Mouse (Mus musculus) kidney, postnatal 0 days (tissue): Measurements from ENCODE around the gene Arhgap24. TPM values are rescaled to one million over a fixed set of nuclear protein-coding genes. Genes with fewer than 3 reads are reported as not detected.

ENCODE experiments used
- ATAC-seq: fragments of 200-750 bp; cut with Nextera tagmentation; replicated peaks from 2 replicates; pipeline ENCODE4 v1.8.0; 2017; ENCODE audit warnings: low read depth, moderate number of reproducible peaks, moderate TSS enrichment, moderate library complexity; ENCODE audit not compliant: low FRiP score
- DNase-seq: peaks from one replicate; pipeline ENCODE4 v3.0.0-alpha.2; 2016; ENCODE audit warnings: low spot score
- H3K27ac ChIP-seq: fragments of 300-500 bp; sonication (generic); 2 replicates; pipeline ENCODE4 v1.5.1; 2014; ENCODE audit warnings: mild to moderate bottlenecking
- H3K27me3 ChIP-seq: fragments of 300-500 bp; sonication (generic); 2 replicates; pipeline ENCODE4 v1.6.1; 2014; ENCODE audit warnings: low read length, mixed read lengths; ENCODE audit not compliant: insufficient read depth
- H3K36me3 ChIP-seq: fragments of 300-500 bp; sonication (generic); 2 replicates; pipeline ENCODE4 v1.6.1; 2014; ENCODE audit warnings: low read length, mixed read lengths; ENCODE audit not compliant: insufficient read depth
- H3K4me1 ChIP-seq: fragments of 300-500 bp; sonication (generic); replicated peaks from 2 replicates; pipeline ENCODE4 v1.6.1; 2014; ENCODE audit warnings: antibody characterized with exemption, low read length, mixed read lengths; ENCODE audit not compliant: insufficient read depth
- H3K4me2 ChIP-seq: fragments of 300-500 bp; sonication (generic); 2 replicates; pipeline ENCODE4 v1.6.1; 2014; ENCODE audit warnings: mild to moderate bottlenecking, low read length, moderate library complexity, mixed read lengths
- H3K4me3 ChIP-seq: fragments of 300-500 bp; sonication (generic); replicated peaks from 2 replicates; pipeline ENCODE4 v1.5.1; 2014; ENCODE audit warnings: low read depth, low read length
- H3K9ac ChIP-seq: fragments of 300-500 bp; sonication (generic); 2 replicates; pipeline ENCODE4 v1.6.1; 2014; ENCODE audit warnings: low read depth, low read length
- H3K9me3 ChIP-seq: fragments of 300-500 bp; sonication (generic); replicated peaks from 2 replicates; pipeline ENCODE4 v1.6.1; 2016; ENCODE audit warnings: low read length, inconsistent platforms, mixed read lengths
- CTCF ChIP-seq: IDR thresholded peaks from 2 replicates; pipeline ENCODE4 v1.5.1; 2016; ENCODE audit warnings: antibody characterized with exemption, low read depth, mild to moderate bottlenecking, moderate library complexity
- WGBS: fragments of 180-500 bp; shearing (Covaris S2); extraction: QIAGEN DNeasy Blood & Tissue Kit; methylation state at CpG from one replicate; pipeline ENCODE4 v1.1.7; 2014; 5-methylcytosine and 5-hydroxymethylcytosine counted together
- polyA plus RNA-seq: library from polyadenylated mRNA; unstranded; fragments of >200 nt; fragmentation: Nextera tagmentation; extraction: Ambion mirVana; gene quantifications from 2 replicates; pipeline ENCODE4 v1.2.1, GENCODE M21; 2015

The Arhgap24 gene
- polyA plus RNA-seq, 1 experiment from 2014 or later: 99.9 TPM

- H3K9me3 ChIP-seq: no peaks in the 10 kb centered on the region
- TF ChIP-seq CTCF: no peak
- WGBS: 62% methylated on average over 2 of the region's 2 CpGs
- H3K27me3 ChIP-seq: no peaks in the 10 kb centered on the region
- H3K36me3 ChIP-seq: no peaks in the 10 kb centered on the region
- ATAC-seq (no peak), DNase-seq (no peak)
- H3K4me3 ChIP-seq: no peak overlapping the region
- H3K9ac ChIP-seq: no peak overlapping the region
- H3K4me1 ChIP-seq: no peaks in the 10 kb centered on the region
- H3K27ac ChIP-seq: no peak overlapping the region
- H3K4me2 ChIP-seq: no peak overlapping the region
Observed at GRCm38 (mm10) chr5:102509381-102509780, 28.2 kb downstream of the Arhgap24 start.

GRCm38 (mm10) chr5:102511651-102512050 lies 30.5 kb downstream of the Arhgap24 start:
- H3K9ac ChIP-seq: no peak overlapping the region

GRCm38 (mm10) chr5:102515496-102515895 lies 34.3 kb downstream of the Arhgap24 start:
- H3K27me3 ChIP-seq: no peaks in the 10 kb centered on the region
- no peak for DNase-seq
- H3K9me3 ChIP-seq: no peaks in the 10 kb centered on the region
- no peak overlapping the region for H3K9ac ChIP-seq
- no peaks in the 10 kb centered on the region for H3K36me3 ChIP-seq
- no peak for TF ChIP-seq CTCF
- H3K4me1 ChIP-seq: no peaks in the 10 kb centered on the region
- no peak overlapping the region for H3K4me2 ChIP-seq
- no peak overlapping the region for H3K4me3 ChIP-seq
- no peak overlapping the region for H3K27ac ChIP-seq
- WGBS: 38% methylated on average over 7 of the region's 7 CpGs
- ATAC-seq: no peak

More at GRCm38 (mm10) chr5:102511651-102512050, 30.5 kb downstream of the Arhgap24 start:
- Histone ChIP-seq H3K27me3 (no peaks in the 10 kb centered on the region), H3K27ac (no peak overlapping the region), H3K4me2 (no peak overlapping the region), H3K36me3 (no peaks in the 10 kb centered on the region), H3K9me3 (no peaks in the 10 kb centered on the region), H3K4me3 (no peak overlapping the region), H3K4me1 (no peaks in the 10 kb centered on the region)
- WGBS: 87% methylated on average over 4 of the region's 4 CpGs
- no peak for ATAC-seq
- TF ChIP-seq CTCF: no peak
- DNase-seq: no peak

GRCm38 (mm10) chr5:102520506-102520905 lies 39.3 kb downstream of the Arhgap24 start:
- Histone ChIP-seq H3K9ac (no peak overlapping the region), H3K9me3 (no peaks in the 10 kb centered on the region), H3K4me3 (no peak overlapping the region), H3K27me3 (no peaks in the 10 kb centered on the region), H3K4me1 (no peaks in the 10 kb centered on the region), H3K4me2 (no peak overlapping the region), H3K27ac (no peak overlapping the region), H3K36me3 (no peaks in the 10 kb centered on the region)
- DNase-seq (no peak), ATAC-seq (no peak)
- TF ChIP-seq CTCF: no peak
- WGBS: 49% methylated on average over 1 of the region's 1 CpGs

DNA sequence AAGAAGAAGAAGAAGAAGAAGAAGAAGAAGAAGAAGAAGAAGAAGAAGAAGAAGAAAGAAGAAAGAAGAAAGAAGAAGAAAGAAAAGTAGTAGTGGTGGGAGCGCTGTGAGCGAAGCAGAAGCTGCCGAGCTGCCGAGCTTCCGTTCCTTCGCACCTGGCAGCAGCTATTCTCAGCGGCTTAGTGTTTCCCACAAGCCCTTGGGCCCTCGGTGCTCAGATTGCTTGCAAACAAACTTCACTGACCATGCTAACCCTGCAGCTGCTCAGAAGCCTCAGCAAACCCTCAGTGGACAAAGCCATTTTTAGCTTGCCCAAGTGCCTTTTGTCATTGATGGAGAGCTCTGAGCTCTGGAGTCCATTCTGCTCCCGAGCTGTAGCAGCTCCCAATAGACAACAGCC lies 54.1 kb downstream of the Arhgap24 start:
- Histone ChIP-seq H3K36me3 (no peaks in the 10 kb centered on the region), H3K27me3 (no peaks in the 10 kb centered on the region), H3K27ac (no peak overlapping the region), H3K4me2 (no peak overlapping the region), H3K9me3 (no peaks in the 10 kb centered on the region), H3K4me1 (no peaks in the 10 kb centered on the region), H3K9ac (no peak overlapping the region), H3K4me3 (no peak overlapping the region)
- no peak for ATAC-seq
- WGBS: 84% methylated on average over 9 of the region's 9 CpGs
- TF ChIP-seq CTCF: no peak
- no peak for DNase-seq

DNA sequence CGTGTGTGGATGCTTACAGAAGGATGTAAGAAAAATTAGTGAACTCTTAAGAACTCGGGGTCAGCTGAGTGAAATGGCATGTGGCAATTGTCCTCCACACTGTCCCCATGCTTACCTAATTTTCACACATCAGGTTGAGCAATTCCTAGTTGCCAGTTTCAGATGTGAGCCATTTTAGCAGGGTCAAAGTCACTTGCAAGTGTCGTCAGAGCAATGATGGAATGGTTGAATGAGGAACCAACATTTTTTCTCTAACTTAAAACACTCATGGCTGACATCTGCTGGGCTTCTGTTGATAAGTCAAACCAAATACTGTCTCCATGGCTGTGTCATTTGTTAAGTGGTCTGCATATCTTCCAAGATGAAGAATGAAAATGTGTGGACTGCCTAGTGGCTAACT lies 56.6 kb downstream of the Arhgap24 start:
- TF ChIP-seq CTCF: no peak
- no peaks in the 10 kb centered on the region for H3K9me3 ChIP-seq
- WGBS: 79% methylated on average over 3 of the region's 3 CpGs
- no peak overlapping the region for H3K27ac ChIP-seq
- H3K4me1 ChIP-seq: no peaks in the 10 kb centered on the region
- ATAC-seq (no peak), DNase-seq (no peak)
- no peak overlapping the region for H3K9ac ChIP-seq
- no peaks in the 10 kb centered on the region for H3K36me3 ChIP-seq
- no peak overlapping the region for H3K4me3 ChIP-seq
- H3K4me2 ChIP-seq: no peak overlapping the region
- H3K27me3 ChIP-seq: no peaks in the 10 kb centered on the region

DNA sequence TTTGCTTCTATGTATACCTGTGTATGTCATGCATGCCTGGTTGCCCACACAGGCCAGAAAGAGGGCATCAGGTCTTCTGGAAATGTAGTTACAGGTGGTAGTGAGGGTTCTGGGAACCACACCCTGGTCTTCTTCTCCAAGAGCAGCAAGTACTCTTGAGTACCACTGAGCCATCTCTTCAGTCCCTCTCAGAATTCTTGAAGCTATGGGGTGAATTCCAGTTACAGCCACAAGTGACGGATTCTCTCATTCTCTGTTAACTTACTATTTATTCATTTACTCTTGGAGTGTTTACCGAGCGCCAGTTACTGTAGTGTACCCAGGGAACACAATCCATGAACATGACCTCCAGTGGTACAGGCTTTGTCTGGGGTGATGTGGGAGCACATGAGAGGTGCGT lies 65.1 kb downstream of the Arhgap24 start:
- DNase-seq (no peak), ATAC-seq (no peak)
- Histone ChIP-seq H3K4me3 (no peak overlapping the region), H3K36me3 (no peaks in the 10 kb centered on the region), H3K9me3 (no peaks in the 10 kb centered on the region), H3K27me3 (no peaks in the 10 kb centered on the region), H3K4me1 (no peaks in the 10 kb centered on the region), H3K27ac (no peak overlapping the region), H3K9ac (no peak overlapping the region), H3K4me2 (no peak overlapping the region)
- no peak for TF ChIP-seq CTCF
- 89% methylated on average over 4 of the region's 4 CpGs for WGBS
